Mouse (Mus musculus) limb, embryonic 11.5 days (tissue): ENCODE data around the gene Tyrobp. TPM values are rescaled to one million over a fixed set of nuclear protein-coding genes. Genes with fewer than 3 reads are reported as not detected.

ENCODE experiments used
- ATAC-seq: fragments of 200-750 bp; cut with Nextera tagmentation; 2 replicates; pipeline ENCODE4 v1.8.0; 2017; ENCODE audit warnings: low read depth; ENCODE audit not compliant: insufficient number of reproducible peaks, low FRiP score, low TSS enrichment
- DNase-seq: peaks from one replicate; pipeline ENCODE4 v3.0.0-alpha.2; 2015; ENCODE audit warnings: low spot score
- H3K27ac ChIP-seq: fragments of 300-500 bp; sonication (generic); replicated peaks from 2 replicates; pipeline ENCODE4 v1.5.1; 2014; ENCODE audit warnings: low read depth, mild to moderate bottlenecking, low read length
- H3K27me3 ChIP-seq: fragments of 300-500 bp; sonication (generic); 2 replicates; pipeline ENCODE4 v1.6.1; 2014; ENCODE audit warnings: mild to moderate bottlenecking, low read length, mixed read lengths; ENCODE audit not compliant: control insufficient read depth, insufficient read depth
- H3K36me3 ChIP-seq: fragments of 300-500 bp; sonication (generic); 2 replicates; pipeline ENCODE4 v1.6.1; 2014; ENCODE audit warnings: mild to moderate bottlenecking, low read length, moderate library complexity, mixed read lengths; ENCODE audit not compliant: control insufficient read depth, insufficient read depth
- H3K4me1 ChIP-seq: fragments of 300-500 bp; sonication (generic); 2 replicates; pipeline ENCODE4 v1.6.1; 2014; ENCODE audit warnings: low read length, mixed read lengths; ENCODE audit not compliant: control insufficient read depth, insufficient read depth
- H3K4me2 ChIP-seq: fragments of 300-500 bp; sonication (generic); 2 replicates; pipeline ENCODE4 v1.6.1; 2014; ENCODE audit warnings: low read depth, mild to moderate bottlenecking, moderate library complexity; ENCODE audit not compliant: severe bottlenecking
- H3K4me3 ChIP-seq: fragments of 300-500 bp; sonication (generic); 2 replicates; pipeline ENCODE4 v1.5.1; 2014; ENCODE audit warnings: low read depth, low read length
- H3K9ac ChIP-seq: fragments of 300-500 bp; sonication (generic); 2 replicates; pipeline ENCODE4 v1.6.1; 2014; ENCODE audit warnings: mild to moderate bottlenecking, low read length
- H3K9me3 ChIP-seq: fragments of 300-500 bp; sonication (generic); 2 replicates; pipeline ENCODE4 v1.6.1; 2016; ENCODE audit warnings: low read length; ENCODE audit not compliant: control insufficient read depth
- WGBS: fragments of 180-500 bp; shearing (Covaris S2); extraction: QIAGEN DNeasy Blood & Tissue Kit; methylation state at CpG from one replicate; pipeline ENCODE4 v1.1.7; 2014; 5-methylcytosine and 5-hydroxymethylcytosine counted together
- polyA plus RNA-seq: library from polyadenylated mRNA; unstranded; fragments of >200 nt; fragmentation: Nextera tagmentation; extraction: Ambion mirVana; gene quantifications from 2 replicates; pipeline ENCODE4 v1.2.1, GENCODE M21; 2014

Gene Tyrobp
- polyA plus RNA-seq, 1 experiment from 2014 or later: 12.6 TPM

DNA sequence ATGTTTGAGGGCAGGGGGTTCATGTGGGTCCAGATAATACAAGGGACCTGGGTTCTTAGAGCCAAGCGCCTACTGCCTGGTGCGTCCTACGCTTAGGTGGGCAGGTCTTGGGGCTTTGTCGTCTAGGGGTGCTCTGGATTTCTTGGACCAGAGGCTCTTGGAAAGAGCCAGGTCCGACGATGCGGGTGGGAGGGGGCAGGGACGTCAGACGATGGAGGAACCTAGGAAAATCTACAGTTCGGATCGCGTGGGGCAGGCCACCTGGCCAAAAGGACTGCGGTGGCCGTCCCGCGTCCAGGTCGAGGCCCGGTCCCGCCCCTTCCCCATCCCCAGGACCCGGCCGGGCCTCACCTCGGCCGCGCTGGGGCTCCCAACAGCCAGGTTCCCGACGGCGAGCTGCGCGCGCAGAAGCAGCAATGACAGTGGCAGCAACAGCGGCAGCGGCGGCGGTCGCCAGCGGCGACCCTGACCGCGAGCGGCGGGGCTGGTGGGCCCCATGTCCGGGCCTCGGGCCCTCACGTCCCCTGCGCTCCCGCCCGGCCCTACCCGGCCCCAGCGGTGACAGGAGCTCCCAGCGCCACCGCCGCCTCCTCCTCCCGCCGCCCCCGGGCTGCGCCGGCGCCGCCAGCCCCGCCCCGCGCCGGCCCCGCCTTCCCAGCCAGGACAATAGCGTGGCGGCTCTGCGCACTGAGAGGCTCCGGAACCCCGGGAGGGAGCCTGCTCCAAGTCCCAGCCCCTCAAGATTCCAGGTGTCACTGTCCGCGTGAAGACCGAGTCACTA lies 31.6 kb downstream of the Tyrobp start, which contains the start of gene Aplp1:
Gene Aplp1, minus strand, starts transcription at position 565 of the 781 bp plus-strand sequence.
- H3K9me3 ChIP-seq: no peaks in the 10 kb centered on the region
- whole genome bisulfite sequencing: under 1% methylated on average over 65 of the region's 72 CpGs
- H3K4me2 ChIP-seq: peak within 1 kb of the TSS; percentile 77
- peaks cover 18% of the 10 kb centered on the region for H3K27me3 ChIP-seq
- DNase-seq: peak; percentile 75
- peak within 1 kb of the TSS; percentile 63 for H3K9ac ChIP-seq
- peak; percentile 41; the same call in 1 of the 2 replicates for ATAC-seq
- H3K36me3 ChIP-seq: no peaks in the 10 kb centered on the region
- no peak within 1 kb of the TSS for H3K27ac ChIP-seq
- peaks cover 8% of the 10 kb centered on the region; the same call in 1 of the 2 replicates for H3K4me1 ChIP-seq
- H3K4me3 ChIP-seq: peak within 1 kb of the TSS; percentile 58

DNA sequence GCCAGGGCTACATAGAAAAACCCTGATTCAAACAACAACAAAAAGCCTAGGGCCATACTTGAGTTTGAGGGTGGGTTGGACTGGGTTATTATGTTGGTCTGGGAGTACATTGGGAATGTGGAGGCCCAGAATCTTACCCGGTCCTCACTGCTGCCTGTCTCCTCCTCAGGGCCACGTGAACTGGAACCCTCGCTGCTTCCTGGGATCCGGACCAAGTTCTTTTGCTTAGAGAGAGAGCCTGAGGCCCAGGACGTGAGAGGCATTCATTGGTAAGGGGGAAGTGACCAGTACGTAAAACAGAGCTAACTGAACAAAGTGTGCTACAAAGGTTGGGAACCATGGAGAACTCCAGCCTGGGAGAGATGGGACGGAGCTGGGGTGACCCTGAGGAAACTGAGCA lies 36.7 kb downstream of the Tyrobp start:
- peaks cover 38% of the 10 kb centered on the region for H3K27me3 ChIP-seq
- H3K4me2 ChIP-seq: no peak overlapping the region
- H3K9me3 ChIP-seq: no peaks in the 10 kb centered on the region
- H3K4me3 ChIP-seq: no peak overlapping the region
- no peaks in the 10 kb centered on the region for H3K4me1 ChIP-seq
- WGBS: 80% methylated on average over 7 of the region's 7 CpGs
- no peak overlapping the region for H3K27ac ChIP-seq
- no peak overlapping the region for H3K9ac ChIP-seq
- DNase-seq (no peak), ATAC-seq (no peak)
- H3K36me3 ChIP-seq: no peaks in the 10 kb centered on the region

DNA sequence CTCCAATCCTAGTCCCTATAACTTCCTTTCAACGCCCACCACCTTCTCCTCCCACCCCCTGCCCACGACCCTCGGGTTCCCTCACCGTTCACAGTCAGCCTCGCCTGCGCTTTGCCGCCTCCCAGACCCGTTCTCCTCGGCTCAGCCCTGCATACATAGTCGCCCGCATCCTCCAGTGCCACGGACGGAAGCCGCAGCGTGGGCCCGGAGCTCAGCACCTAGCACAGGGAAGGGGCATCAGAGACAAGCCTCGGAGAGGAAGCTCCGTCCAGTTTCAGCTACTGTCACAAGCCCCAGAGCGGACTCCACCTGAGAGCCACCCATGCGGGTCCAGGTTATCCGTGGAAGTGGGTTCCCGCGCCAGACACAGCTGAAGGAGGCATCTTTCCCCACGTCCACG lies 39.8 kb downstream of the Tyrobp start:
- Histone ChIP-seq H3K4me1 (0 out of 2 replicates have a peak, but pooled peaks cover 3% of the 10 kb centered on the region), H3K4me2 (no peak overlapping the region), H3K4me3 (no peak overlapping the region), H3K27me3 (peaks cover 65% of the 10 kb centered on the region), H3K27ac (no peak overlapping the region), H3K9ac (no peak overlapping the region), H3K36me3 (no peaks in the 10 kb centered on the region), H3K9me3 (no peaks in the 10 kb centered on the region)
- ATAC-seq (no peak), DNase-seq (no peak)
- 19% methylated on average over 25 of the region's 25 CpGs for WGBS

DNA sequence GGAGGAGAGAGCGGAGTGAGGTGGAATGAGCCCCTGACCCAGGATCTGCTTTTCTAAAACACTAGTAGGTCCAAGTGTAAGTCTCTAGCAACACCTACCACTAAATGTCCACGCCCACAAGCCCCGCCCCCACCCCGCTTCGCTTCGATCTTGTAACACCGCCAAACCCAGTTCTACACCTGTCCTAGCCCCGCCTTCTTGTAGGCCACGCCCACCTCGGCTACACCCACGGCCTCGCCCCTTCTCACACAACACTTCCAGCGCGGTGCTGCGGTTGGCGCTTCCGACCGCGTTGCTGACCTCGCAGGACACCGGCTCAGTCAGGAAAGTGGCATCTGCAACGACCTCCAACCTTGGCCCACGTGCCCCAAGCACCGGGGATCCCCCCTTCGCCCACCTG lies 40.2 kb downstream of the Tyrobp start:
- no peak overlapping the region for H3K9ac ChIP-seq
- H3K9me3 ChIP-seq: no peaks in the 10 kb centered on the region
- peaks cover 70% of the 10 kb centered on the region for H3K27me3 ChIP-seq
- 1% methylated on average over 25 of the region's 25 CpGs for WGBS
- no peak overlapping the region for H3K27ac ChIP-seq
- 0 out of 2 replicates have a peak, but pooled peaks cover 3% of the 10 kb centered on the region for H3K4me1 ChIP-seq
- no peak overlapping the region for H3K4me3 ChIP-seq
- H3K4me2 ChIP-seq: no peak overlapping the region
- H3K36me3 ChIP-seq: no peaks in the 10 kb centered on the region
- ATAC-seq: no peak
- DNase-seq: no peak

DNA sequence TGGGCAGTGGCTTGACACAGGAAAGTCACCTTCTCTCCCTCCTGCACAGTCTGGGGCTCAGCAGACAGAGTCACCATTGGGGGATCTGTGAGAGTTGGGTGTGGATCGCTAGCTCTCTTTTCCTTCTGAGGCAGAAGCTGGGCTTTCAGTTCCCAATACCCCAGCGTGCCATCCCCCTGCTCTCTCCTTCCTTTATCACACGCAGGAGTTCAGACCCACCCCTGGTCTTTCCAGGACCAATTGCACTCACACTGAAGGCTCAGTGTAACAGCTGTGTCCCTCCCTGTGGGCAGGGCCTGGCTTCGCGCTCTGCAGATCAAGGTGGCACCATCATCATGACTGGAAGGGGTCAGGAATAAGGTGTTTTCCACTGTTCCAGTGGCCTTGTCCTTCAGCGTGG lies 40.7 kb downstream of the Tyrobp start:
- Histone ChIP-seq H3K9me3 (no peaks in the 10 kb centered on the region), H3K36me3 (no peaks in the 10 kb centered on the region), H3K4me1 (0 out of 2 replicates have a peak, but pooled peaks cover 3% of the 10 kb centered on the region), H3K27me3 (peaks cover 75% of the 10 kb centered on the region), H3K4me2 (no peak overlapping the region), H3K9ac (no peak overlapping the region), H3K27ac (no peak overlapping the region), H3K4me3 (no peak overlapping the region)
- no peak for ATAC-seq
- 11% methylated on average over 6 of the region's 6 CpGs for WGBS
- DNase-seq: no peak

DNA sequence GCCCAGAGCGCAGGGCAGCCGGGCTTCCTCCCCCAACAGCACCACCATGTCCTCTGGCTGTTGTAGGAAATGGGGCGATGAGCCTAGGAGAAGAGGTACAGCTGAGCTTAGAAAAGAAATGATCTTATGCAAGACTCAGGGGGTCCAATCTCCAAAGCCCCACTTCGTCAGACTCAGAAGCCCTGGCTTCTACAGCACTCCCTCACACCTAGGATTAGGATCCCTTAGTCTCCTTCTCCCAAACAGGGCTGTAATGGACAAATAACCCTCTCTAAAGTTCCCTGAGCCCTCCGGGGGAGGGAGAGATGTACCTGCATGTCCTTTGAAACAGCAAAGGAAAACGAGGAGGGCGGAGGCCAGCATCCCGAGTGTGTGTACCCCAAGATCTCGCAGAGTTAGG lies 42.9 kb downstream of the Tyrobp start:
- Histone ChIP-seq H3K27ac (no peak overlapping the region), H3K4me3 (no peak overlapping the region), H3K9me3 (no peaks in the 10 kb centered on the region), H3K4me1 (0 out of 2 replicates have a peak, but pooled peaks cover 3% of the 10 kb centered on the region), H3K4me2 (no peak overlapping the region), H3K36me3 (no peaks in the 10 kb centered on the region), H3K9ac (no peak overlapping the region), H3K27me3 (peaks cover 92% of the 10 kb centered on the region)
- 2% methylated on average over 9 of the region's 9 CpGs for WGBS
- no peak for DNase-seq
- no peak for ATAC-seq

DNA sequence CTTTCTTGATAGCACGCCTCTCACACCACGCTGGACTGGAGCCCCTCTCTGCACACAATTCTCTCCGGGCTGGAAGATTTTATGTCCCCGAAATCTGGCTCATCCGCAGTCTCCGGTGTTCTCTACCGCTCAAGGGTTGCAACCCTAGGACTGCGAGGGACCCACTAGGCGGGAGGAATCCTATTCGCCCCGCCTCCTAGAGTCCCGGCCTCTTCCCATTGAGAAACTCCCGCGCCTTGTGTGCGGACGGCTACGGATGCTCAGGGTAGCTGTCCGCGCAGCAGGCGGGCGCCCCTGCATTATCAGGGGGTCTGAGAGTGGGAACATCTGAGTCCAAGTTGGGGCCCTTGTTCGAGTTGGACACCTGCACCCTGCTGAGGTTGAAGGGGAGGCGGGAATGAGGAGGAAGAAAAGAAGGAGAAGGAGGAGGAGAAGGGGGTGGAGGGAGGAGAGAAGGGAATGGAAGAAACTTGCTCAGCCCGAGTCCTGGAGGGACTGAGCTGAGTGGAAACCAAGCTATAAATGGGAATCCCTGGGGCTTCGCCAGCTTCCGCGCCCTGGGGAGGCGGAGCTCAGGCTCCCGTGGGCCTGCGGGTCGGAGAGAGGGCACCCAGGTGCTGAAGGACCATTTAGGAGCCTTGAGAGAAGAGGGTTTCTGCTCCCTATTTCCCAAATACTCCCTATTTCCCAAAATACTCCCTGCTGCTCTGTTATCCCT lies 43.5 kb downstream of the Tyrobp start:
- H3K9me3 ChIP-seq: no peaks in the 10 kb centered on the region
- 0 out of 2 replicates have a peak, but pooled peaks cover 3% of the 10 kb centered on the region for H3K4me1 ChIP-seq
- no peak overlapping the region for H3K4me3 ChIP-seq
- peaks cover 93% of the 10 kb centered on the region for H3K27me3 ChIP-seq
- H3K4me2 ChIP-seq: 0 out of 2 replicates have a peak overlapping the region, but pooled peaks have one; percentile 4
- 1% methylated on average over 31 of the region's 31 CpGs for WGBS
- no peak overlapping the region for H3K9ac ChIP-seq
- DNase-seq (no peak), ATAC-seq (no peak)
- no peaks in the 10 kb centered on the region for H3K36me3 ChIP-seq
- no peak overlapping the region for H3K27ac ChIP-seq

DNA sequence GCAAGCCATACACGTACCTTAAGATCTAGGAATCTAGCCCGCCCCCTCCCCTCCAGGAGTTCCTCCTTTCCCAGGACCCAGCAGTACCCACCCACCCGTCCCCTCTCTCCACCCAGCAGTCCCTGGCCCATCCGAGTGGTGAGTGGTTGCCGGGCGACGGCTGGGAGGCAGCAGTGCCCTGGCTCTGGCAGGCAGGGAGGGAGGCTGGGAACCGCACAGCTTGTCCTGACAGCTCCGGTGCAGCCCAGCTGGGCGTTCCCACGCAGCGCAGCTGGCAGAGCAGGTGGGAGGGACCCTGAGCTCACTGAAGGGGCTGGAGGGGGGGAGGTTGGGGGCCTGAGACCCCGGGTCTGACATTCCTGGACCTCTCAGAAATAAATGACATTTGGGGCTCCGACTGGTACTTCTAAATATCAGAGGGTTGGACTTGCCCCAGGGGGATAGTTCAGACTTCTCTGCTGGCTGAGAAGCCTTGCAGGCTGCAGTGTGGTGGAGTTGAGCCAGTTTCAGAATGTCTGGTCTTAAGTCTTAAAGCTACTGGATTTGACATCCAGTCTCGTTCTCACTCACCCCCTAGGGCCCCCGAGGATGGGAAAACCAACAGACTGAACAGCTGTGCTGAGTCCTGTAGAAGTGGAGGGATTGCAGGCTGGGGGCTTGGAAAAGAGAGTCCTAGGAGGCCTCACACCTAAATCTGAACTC lies 44.2 kb downstream of the Tyrobp start, which contains the start of the genes Kirrel2 and Nphs1:
Gene Kirrel2, minus strand, starts transcription at position 62 of the 702 bp plus-strand sequence.
Gene Nphs1, plus strand, starts transcription at position 687 of the 702 bp plus-strand sequence.
- no peaks in the 10 kb centered on the region for H3K9me3 ChIP-seq
- H3K4me3 ChIP-seq: no peak within 1 kb of the TSS
- no peaks in the 10 kb centered on the region for H3K36me3 ChIP-seq
- 0 out of 2 replicates have a peak, but pooled peaks cover 3% of the 10 kb centered on the region for H3K4me1 ChIP-seq
- 0 out of 2 replicates have a peak within 1 kb of the TSS, but pooled peaks have one; percentile 4 for H3K4me2 ChIP-seq
- ATAC-seq (no peak), DNase-seq (peak; percentile 33)
- H3K27me3 ChIP-seq: peaks cover 95% of the 10 kb centered on the region
- H3K27ac ChIP-seq: no peak within 1 kb of the TSS
- WGBS: 2% methylated on average over 16 of the region's 16 CpGs
- no peak within 1 kb of the TSS for H3K9ac ChIP-seq
